Mouse (Mus musculus) olfactory bulb, adult 2 months (tissue): Measurements from ENCODE around the gene Fam25c. TPM values are rescaled to one million over a fixed set of nuclear protein-coding genes. Genes with fewer than 3 reads are reported as not detected.

Experiments used
- H3K27ac ChIP-seq: fragments of 200-500 bp; 2 replicates; pipeline ENCODE4 v1.5.1; 2012; ENCODE audit warnings: low read depth, low read length; ENCODE audit not compliant: insufficient read depth
- H3K4me1 ChIP-seq: fragments of 200-500 bp; 2 replicates; pipeline ENCODE4 v1.6.1; 2012; ENCODE audit warnings: low read length; ENCODE audit not compliant: control insufficient read depth, insufficient read depth
- H3K4me3 ChIP-seq: fragments of 200-500 bp; 2 replicates; pipeline ENCODE4 v1.5.1; 2012; ENCODE audit warnings: mild to moderate bottlenecking, low read depth, low read length, moderate library complexity; ENCODE audit not compliant: insufficient read depth
- CTCF ChIP-seq: fragments of 200-500 bp; IDR thresholded peaks from 2 replicates; pipeline ENCODE4 v1.5.1; 2012; ENCODE audit warnings: low read depth, mild to moderate bottlenecking, low read length, moderate library complexity; ENCODE audit not compliant: insufficient read depth
- POLR2A ChIP-seq: fragments of 200-500 bp; IDR thresholded peaks from 2 replicates; pipeline ENCODE4 v1.6.1; 2012; ENCODE audit warnings: mild to moderate bottlenecking, low read depth, low read length, moderate library complexity; ENCODE audit not compliant: insufficient read depth
- WGBS: fragments of 180-500 bp; shearing (Covaris S2); methylation state at CpG from one replicate; pipeline ENCODE4 v1.1.7; 2018; 5-methylcytosine and 5-hydroxymethylcytosine counted together
- polyA plus RNA-seq: library from polyadenylated mRNA; stranded (reverse); fragments of >200 nt; gene quantifications from 2 replicates; pipeline ENCODE4 v1.2.4, GENCODE M21; 2012; ENCODE audit warnings: low replicate concordance; ENCODE audit not compliant: missing spikeins, insufficient read depth, insufficient read length

Fam25c gene
- polyA plus RNA-seq, 1 experiment, result not detected

DNA sequence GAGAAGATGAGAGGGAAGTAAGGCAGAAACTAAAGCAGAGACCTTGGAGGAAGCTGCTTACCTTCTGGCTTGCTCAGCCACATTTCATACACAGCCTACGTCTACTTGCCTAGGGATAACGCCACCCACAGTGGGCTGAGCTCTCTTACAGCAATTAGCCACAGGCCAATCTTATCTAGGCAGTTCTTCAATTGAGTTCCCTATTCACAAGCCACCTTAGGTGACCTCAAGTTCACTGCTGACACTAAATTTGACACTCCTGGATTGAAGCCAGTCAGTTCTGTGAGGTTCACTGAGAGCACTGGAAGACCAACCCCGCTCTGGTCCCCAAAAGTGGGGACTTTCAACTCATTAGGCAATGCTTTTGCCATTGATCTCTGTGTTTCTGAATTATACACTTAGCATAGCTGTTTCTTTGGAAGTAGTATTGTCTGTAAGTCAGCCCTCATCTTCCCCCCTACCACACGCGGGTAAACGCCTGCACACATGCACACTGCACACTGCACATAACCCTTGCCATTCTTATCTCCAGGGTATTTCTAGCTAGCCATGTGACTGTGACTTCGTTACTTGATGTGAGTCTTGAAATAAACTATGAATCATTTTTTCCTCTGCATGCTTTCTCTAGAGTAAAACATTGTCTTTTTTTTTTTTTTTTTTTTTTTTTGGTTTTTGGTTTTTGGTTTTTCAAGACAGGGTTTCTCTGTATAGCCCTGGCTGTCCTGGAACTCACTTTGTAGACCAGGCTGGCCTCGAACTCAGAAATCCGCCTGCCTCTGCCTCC, 27.9 kb upstream of the Fam25c start:
- 76% methylated on average over 9 of the region's 9 CpGs for WGBS
- no peak overlapping the region for H3K4me3 ChIP-seq
- H3K4me1 ChIP-seq, result peaks cover 7% of the 10 kb centered on the region; the same call in 1 of the 2 replicates

DNA sequence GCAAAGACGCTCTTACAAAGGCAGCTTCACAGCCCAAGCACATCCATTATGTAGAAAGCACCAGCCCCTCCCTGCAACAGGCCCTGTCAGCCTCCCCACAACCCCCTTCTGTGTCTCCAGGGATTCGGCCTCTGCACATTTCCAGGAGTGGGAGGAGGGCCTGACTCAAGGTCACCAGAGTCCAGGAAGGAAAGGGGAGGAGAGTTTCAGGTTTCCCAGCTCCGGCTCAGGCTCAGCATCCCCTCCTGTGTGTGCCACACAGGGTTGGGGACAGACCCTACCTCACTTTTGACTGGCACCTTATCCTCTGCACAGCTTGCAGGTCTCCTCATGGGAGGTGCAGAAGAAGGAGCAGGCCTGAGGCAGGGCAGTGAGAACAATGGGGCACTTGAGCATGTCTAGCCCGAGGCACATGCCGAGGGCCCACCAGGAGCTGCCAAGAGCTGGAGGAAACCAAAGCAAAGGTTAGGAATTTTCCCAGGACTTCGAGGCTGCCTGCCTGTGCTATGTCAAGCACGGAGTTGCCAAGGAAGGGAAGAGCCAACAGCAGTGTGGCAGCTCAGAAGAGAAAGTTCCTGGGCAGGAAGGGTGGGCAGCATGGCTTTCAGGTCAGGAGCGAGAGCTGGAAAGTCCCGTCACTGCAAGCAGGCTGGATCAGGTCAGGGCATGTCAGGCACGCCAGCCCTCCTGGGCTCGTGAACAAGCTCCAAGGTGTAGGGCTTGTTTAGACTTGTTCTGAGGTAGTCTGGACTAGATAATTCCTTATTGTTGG, 23.5 kb upstream of the Fam25c start:
- Histone ChIP-seq H3K4me1 (peaks cover 7% of the 10 kb centered on the region), H3K4me3 (no peak overlapping the region), H3K27ac (peak overlapping the region; percentile 48)
- WGBS, result 71% methylated on average over 11 of the region's 11 CpGs
- TF ChIP-seq CTCF (no peak), POLR2A (no peak)

More for the DNA sequence above, 27.9 kb upstream of the Fam25c start:
- TF ChIP-seq POLR2A (no peak), CTCF (no peak)
- no peak overlapping the region for H3K27ac ChIP-seq

DNA sequence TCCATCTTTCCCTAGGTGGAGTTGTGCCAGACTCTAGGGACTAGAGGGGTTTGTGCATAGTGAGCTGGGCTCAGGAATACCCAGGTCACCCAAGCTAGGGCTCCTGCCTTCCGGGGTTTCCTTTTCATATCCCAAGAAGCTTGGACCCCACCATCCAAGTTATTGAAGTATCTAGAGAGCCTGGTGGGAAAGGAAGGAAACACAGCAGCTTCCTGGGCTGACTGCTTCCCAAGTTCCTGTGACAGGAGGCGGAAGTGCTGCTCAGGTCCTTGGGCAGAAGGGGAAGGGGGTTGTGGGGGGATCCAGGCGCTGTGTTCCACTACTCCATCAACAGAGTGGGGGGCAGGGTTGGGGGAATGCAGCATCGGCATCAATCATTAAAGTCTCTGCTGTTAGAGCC, 21.9 kb upstream of the Fam25c start:
- WGBS, result 82% methylated on average over 4 of the region's 4 CpGs

DNA sequence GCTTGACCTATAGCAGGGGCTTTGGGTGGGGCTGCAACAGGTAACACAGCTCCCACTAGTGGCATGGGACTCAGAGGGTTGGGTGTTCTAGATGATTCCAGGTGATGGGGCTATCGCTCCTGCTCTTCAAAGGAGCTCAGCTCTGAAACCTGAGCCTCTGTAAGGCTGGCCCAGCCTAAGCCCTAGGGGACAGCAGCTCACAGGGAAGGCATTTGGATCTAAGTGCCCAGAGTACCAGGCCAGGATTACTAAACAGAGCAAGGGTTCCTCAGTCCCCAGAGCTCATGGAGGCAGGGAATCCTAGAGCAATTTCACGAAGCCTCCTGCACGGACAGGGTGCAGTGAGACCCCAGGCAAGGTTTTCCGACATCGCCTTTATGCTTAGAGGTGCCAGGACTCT, 20.7 kb upstream of the Fam25c start:
- H3K4me3 ChIP-seq, result no peak overlapping the region
- WGBS, result 95% methylated on average over 5 of the region's 5 CpGs
- peaks cover 7% of the 10 kb centered on the region for H3K4me1 ChIP-seq
- TF ChIP-seq CTCF (no peak), POLR2A (no peak)
- H3K27ac ChIP-seq, result no peak overlapping the region

More for the DNA sequence above, 21.9 kb upstream of the Fam25c start:
- peaks cover 7% of the 10 kb centered on the region for H3K4me1 ChIP-seq
- H3K4me3 ChIP-seq, result no peak overlapping the region
- H3K27ac ChIP-seq, result no peak overlapping the region
- no peak for TF ChIP-seq CTCF
- no peak for TF ChIP-seq POLR2A

DNA sequence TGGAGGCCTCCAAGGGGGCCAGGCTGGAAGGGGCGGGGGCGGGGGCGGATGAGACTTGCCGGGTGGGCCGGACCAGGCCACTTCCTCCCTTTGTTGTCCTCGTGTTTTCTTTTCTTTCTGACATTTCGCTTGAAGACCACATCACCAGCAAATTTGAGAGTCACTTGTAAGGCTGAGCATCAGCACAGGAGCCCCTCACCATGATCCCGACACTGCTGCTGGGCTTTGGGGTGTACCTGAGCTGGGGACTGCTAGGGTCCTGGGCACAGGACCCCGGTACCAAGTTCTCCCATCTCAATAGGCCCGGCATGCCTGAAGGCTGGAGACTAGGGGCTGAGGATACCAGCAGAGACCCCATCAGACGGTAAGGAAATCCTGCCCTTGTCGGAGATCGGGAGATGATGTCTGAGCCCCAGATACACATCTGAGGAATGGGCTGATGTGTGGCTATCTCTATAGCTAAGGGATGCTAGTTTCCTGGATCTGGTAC, 20.2 kb upstream of the Fam25c start, which contains the start of gene Mmrn2:
Gene Mmrn2, plus strand, starts transcription at position 51 of the 490 bp plus-strand sequence.
- peaks cover 7% of the 10 kb centered on the region for H3K4me1 ChIP-seq
- H3K4me3 ChIP-seq, result no peak within 1 kb of the TSS
- TF ChIP-seq CTCF, result no peak
- no peak for TF ChIP-seq POLR2A
- WGBS, result 84% methylated on average over 13 of the region's 13 CpGs
- no peak within 1 kb of the TSS for H3K27ac ChIP-seq

DNA sequence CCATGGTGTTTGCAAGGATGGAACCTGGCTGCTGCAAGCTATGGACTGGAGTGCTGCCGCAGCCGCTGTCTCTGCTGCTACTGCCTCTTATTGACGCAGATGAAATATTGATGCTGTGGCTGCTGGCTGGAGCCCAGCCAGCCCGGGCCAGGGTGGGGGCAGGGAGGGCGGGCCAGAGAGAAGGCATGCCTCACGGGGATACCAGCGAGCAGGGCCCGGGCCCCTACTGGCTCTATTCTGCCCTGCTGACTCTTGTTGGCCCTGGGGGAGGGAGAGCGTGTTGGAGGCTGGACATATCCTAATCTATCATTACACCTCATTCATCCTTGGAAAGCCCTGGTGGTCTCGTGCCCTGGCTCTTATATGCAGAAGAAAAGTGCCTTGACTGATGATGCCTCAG, 19.3 kb upstream of the Fam25c start, which contains the start of gene Sncg:
Gene Sncg, minus strand, starts transcription at position 213 of the 400 bp plus-strand sequence.
- Histone ChIP-seq H3K27ac (no peak within 1 kb of the TSS), H3K4me3 (no peak within 1 kb of the TSS), H3K4me1 (peaks cover 7% of the 10 kb centered on the region)
- TF ChIP-seq CTCF, result no peak
- TF ChIP-seq POLR2A, result no peak
- WGBS, result 61% methylated on average over 10 of the region's 10 CpGs

DNA sequence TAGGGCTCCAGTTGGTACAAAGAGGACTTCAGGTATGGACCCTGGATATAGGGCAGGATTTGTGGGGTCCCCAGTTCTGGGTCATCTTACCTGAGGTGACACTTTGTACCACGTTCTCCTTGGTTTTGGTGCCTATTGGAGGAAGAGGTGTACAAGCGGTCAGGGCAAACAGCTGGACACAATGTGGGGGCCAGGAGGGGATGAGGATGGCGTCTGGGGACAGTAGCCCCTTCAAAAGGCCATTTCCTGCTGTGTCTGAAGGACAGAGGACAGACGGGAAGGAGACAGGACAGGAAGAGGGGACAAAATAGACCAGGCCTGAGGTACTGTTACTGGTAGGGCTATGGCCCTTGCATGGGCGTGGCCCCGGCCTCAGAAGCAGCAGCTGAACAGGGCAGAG, 18.3 kb upstream of the Fam25c start:
- TF ChIP-seq POLR2A (no peak), CTCF (no peak)
- 93% methylated on average over 6 of the region's 6 CpGs for WGBS
- Histone ChIP-seq H3K4me3 (no peak overlapping the region), H3K27ac (no peak overlapping the region), H3K4me1 (peaks cover 2% of the 10 kb centered on the region)

DNA sequence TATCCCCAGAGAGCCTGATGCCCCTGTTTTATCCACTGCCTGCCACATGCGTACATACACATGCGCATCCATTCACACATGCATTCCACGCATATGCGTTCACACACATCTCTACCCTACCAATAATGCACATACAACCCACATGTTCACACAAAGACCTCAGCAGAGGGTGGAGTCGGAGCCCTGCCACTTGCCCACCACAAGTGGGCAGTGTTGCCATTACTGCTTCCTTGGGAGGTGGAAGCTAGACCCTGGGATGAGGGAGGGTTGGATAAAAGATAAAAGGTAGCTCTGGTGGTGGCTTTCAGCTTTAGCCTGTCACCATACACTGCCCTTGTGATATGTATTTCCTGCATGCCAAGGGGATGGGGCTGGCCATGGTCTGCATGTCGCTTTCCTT, 17.4 kb upstream of the Fam25c start:
- TF ChIP-seq POLR2A, result no peak
- 0 out of 2 replicates have a peak, but pooled peaks have one; percentile 11 for TF ChIP-seq CTCF

DNA sequence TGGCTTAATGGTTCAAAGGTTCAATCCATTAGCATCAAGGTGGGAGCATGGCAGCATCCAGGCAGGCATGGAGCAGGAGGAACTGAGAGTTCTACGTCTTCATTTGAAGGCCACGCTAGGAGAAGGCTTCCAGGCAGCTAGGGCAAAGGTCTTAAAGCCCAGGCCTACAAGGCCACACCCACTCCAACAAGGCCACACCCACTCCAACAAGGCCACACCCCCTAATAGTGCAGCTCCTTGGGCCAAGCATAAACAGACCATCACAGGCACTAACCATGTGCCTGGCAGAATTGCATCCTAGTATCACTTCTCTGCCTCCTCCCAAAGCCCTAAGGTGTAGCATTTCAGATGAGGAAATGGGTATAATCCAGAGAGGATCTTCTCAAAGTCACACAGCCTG, 16.5 kb upstream of the Fam25c start:
- WGBS, result 86% methylated on average over 2 of the region's 2 CpGs
- no peak overlapping the region for H3K27ac ChIP-seq
- no peaks in the 10 kb centered on the region; the same call in 1 of the 2 replicates for H3K4me1 ChIP-seq
- TF ChIP-seq POLR2A, result no peak
- no peak for TF ChIP-seq CTCF
- H3K4me3 ChIP-seq, result no peak overlapping the region

More for the DNA sequence above, 17.4 kb upstream of the Fam25c start:
- Histone ChIP-seq H3K4me3 (no peak overlapping the region), H3K27ac (no peak overlapping the region), H3K4me1 (no peaks in the 10 kb centered on the region; the same call in 1 of the 2 replicates)
- WGBS, result 90% methylated on average over 6 of the region's 6 CpGs

DNA sequence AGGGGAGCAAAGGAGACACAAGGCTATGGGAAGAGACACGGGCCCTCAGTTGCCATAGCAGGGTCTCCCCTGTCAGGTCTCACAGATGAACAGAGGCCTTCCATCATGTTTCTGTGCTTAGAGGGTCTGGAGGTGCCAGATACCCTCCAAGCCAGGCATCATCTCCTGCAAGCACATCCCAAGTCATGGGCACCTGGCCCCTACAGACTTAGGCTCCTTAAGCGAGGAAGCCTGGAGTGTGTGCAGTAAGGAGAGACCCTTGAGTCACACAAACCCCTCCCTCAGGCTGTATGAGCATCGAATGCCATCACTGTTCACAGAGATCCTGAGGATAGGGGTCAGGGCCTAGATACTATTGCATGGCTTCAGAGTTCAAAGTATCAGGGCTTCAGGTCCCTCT, 15.7 kb upstream of the Fam25c start:
- Histone ChIP-seq H3K4me3 (no peak overlapping the region), H3K27ac (no peak overlapping the region), H3K4me1 (no peaks in the 10 kb centered on the region; the same call in 1 of the 2 replicates)
- TF ChIP-seq CTCF (no peak), POLR2A (no peak)
- 92% methylated on average over 3 of the region's 3 CpGs for WGBS
